Mouse (Mus musculus): Measurements from ENCODE around the gene Tnf.

GRCm38 (mm10) chr17:35204494-35205379 is 2.9 kb upstream of the Tnf start, which contains the start of gene Lta:
- no peak for TF ChIP-seq CTCF (conservative IDR thresholded peaks at IDR 0.05; ENCODE audit: low read length)
- TF ChIP-seq POU5F1 (IDR thresholded peaks at IDR 0.05; ENCODE audit: borderline replicate concordance, low read length), result no peak

All from E14TG2a.4 (cell line).